Mouse (Mus musculus): ENCODE data around the gene Trpm8. TPM values are rescaled to one million over a fixed set of nuclear protein-coding genes. Genes with fewer than 3 reads are reported as not detected.

Gene Trpm8
- polyA plus RNA-seq, 1 experiment from 2014 or later, result 0.17 TPM

DNA sequence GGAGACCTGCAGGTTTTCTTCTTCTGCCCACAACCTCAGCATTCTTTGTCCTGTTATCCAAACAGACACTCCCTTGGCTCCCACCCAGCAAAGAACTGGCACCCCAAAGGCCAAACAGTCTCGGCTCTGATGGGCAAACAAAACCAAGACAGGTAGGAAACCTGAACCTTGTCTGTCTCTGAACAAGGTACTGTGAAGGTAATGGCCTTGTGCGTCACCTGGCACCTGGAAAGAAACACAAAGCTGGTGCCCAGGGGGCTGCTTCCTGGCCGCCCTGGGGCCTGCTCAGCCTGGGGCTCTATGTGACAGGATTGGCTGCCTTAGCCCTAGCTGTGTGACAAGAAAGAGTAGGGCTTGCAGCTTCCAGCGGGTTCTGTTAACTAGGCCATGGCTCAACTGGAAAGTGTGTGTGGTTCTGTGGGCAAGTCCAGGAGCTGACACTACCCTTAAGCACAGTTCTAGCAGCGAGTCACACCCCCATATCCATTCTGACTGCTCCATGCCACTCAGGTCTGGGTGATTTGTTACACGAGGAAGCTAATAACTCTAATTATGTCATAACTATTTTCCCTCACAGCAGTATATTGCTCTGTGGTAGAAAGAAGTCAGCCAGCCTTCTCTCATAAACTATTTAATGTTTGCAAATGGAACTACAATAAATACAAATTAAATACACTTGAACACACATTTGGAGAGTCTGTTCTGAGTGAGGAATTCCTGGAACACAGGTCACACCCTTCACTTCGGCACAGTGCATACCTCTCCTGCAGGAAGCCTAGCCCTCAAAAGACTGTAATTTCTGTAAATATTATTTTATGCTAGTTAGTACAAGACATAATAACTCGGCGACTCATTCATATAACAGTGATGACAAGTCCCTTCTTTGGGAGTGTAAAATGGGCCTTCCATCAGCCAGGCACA, 160.0 kb downstream of the Trpm8 start:
- DNase-seq (ENCODE audit: low spot score), result no peak
- ATAC-seq (ENCODE audit: low FRiP score), result no peak
- no peak overlapping the region for H3K4me2 ChIP-seq (replicated peaks)

More for the DNA sequence above, 160.0 kb downstream of the Trpm8 start:
- Histone ChIP-seq H3K9ac (no peak overlapping the region), H3K4me1 (replicated peaks; ENCODE audit: control insufficient read depth, insufficient read depth, low read length) (no peaks in the 10 kb centered on the region), H3K27me3 (ENCODE audit: control insufficient read depth, insufficient read depth, low read length) (no peaks in the 10 kb centered on the region), H3K4me3 (replicated peaks; ENCODE audit: low read length) (no peak overlapping the region), H3K36me3 (replicated peaks; ENCODE audit: control insufficient read depth, insufficient read depth) (no peaks in the 10 kb centered on the region), H3K27ac (no peak overlapping the region), H3K9me3 (ENCODE audit: control insufficient read depth, low read length) (no peaks in the 10 kb centered on the region)
- WGBS, result 79% methylated on average over 9 of the region's 9 CpGs

Other genes starting within 250 kb of the Trpm8 start
- not detected in 2 replicates for gene Ugt1a10, start 222.3 kb upstream of the Trpm8 start, polyA plus RNA-seq (2014; fragmentation: Nextera tagmentation; extraction: Ambion mirVana)
- not detected in 2 replicates for gene Ugt1a9, start 206.9 kb upstream of the Trpm8 start, polyA plus RNA-seq (2014; fragmentation: Nextera tagmentation; extraction: Ambion mirVana)
- gene Ugt1a8, start 189.8 kb upstream of the Trpm8 start, polyA plus RNA-seq (2014; fragmentation: Nextera tagmentation; extraction: Ambion mirVana), result not detected in 2 replicates
- 1.3 and 1.5 TPM in 2 replicates for gene Ugt1a7c, start 182.6 kb upstream of the Trpm8 start, polyA plus RNA-seq (2014; fragmentation: Nextera tagmentation; extraction: Ambion mirVana)
- 1.7 and 3.8 TPM in 2 replicates for gene Ugt1a6b, start 174.4 kb upstream of the Trpm8 start, polyA plus RNA-seq (2014; fragmentation: Nextera tagmentation; extraction: Ambion mirVana)
- 4.0 and 5.0 TPM in 2 replicates for gene Ugt1a6a, start 142.9 kb upstream of the Trpm8 start, polyA plus RNA-seq (2014; fragmentation: Nextera tagmentation; extraction: Ambion mirVana)
- gene Ugt1a5, start 111.6 kb upstream of the Trpm8 start, polyA plus RNA-seq (2014; fragmentation: Nextera tagmentation; extraction: Ambion mirVana), result not detected in 2 replicates
- gene Ugt1a2, start 77.1 kb upstream of the Trpm8 start, polyA plus RNA-seq (2014; fragmentation: Nextera tagmentation; extraction: Ambion mirVana), result not detected in 2 replicates
- 11.9 and 16.5 TPM in 2 replicates for gene Dnajb3, start 71.9 kb upstream of the Trpm8 start, polyA plus RNA-seq (2014; fragmentation: Nextera tagmentation; extraction: Ambion mirVana)
- not detected in 2 replicates for gene Ugt1a1, start 65.7 kb upstream of the Trpm8 start, polyA plus RNA-seq (2014; fragmentation: Nextera tagmentation; extraction: Ambion mirVana)
- 1.1 and 2.0 TPM in 2 replicates for gene Mroh2a, start 50.7 kb upstream of the Trpm8 start, polyA plus RNA-seq (2014; fragmentation: Nextera tagmentation; extraction: Ambion mirVana)
- gene Hjurp, start within 50 bp of the Trpm8 start, polyA plus RNA-seq (2014; fragmentation: Nextera tagmentation; extraction: Ambion mirVana), result 64.1 and 64.5 TPM in 2 replicates
- gene Spp2, start 129.3 kb downstream of the Trpm8 start, polyA plus RNA-seq (2014; fragmentation: Nextera tagmentation; extraction: Ambion mirVana), result 0.64 TPM in 1 of 2 replicates, not detected in the other
- gene Glrp1, start 232.4 kb downstream of the Trpm8 start, polyA plus RNA-seq (2014; fragmentation: Nextera tagmentation; extraction: Ambion mirVana), result not detected in 2 replicates